Mouse (Mus musculus) lung, adult 2 months (tissue): Measurements from ENCODE around the gene Gck. TPM values are rescaled to one million over a fixed set of nuclear protein-coding genes. Genes with fewer than 3 reads are reported as not detected.

ENCODE experiments used
- DNase-seq: peaks from one replicate; pipeline ENCODE4 v3.0.0; 2022
- H3K4me1 ChIP-seq: fragments of 200-500 bp; 2 replicates; pipeline ENCODE4 v1.6.1; 2011; ENCODE audit warnings: low read length; ENCODE audit not compliant: control insufficient read depth, insufficient read depth
- H3K4me3 ChIP-seq: fragments of 200-500 bp; replicated peaks from 2 replicates; pipeline ENCODE3; 2011; ENCODE audit warnings: low read depth, mild to moderate bottlenecking, control low read depth, low read length; ENCODE audit errors: extremely low read depth
- CTCF ChIP-seq: fragments of 200-500 bp; IDR thresholded peaks from 2 replicates; pipeline ENCODE4 v1.5.1; 2011; ENCODE audit warnings: mild to moderate bottlenecking, low read length, control low read depth; ENCODE audit not compliant: insufficient read depth
- POLR2A ChIP-seq: fragments of 200-500 bp; IDR thresholded peaks from 2 replicates; pipeline ENCODE4 v1.6.1; 2011; ENCODE audit warnings: low read depth, mild to moderate bottlenecking, control low read depth, low read length, borderline replicate concordance; ENCODE audit errors: extremely low read depth
- WGBS: fragments of 180-500 bp; shearing (Covaris S2); methylation state at CpG from one replicate; pipeline ENCODE4 v1.1.7; 2018; 5-methylcytosine and 5-hydroxymethylcytosine counted together
- polyA plus RNA-seq: library from polyadenylated mRNA; depleted of rRNA; stranded (reverse); fragments of >200 nt; gene quantifications from 2 replicates; pipeline ENCODE4 v1.2.3, GENCODE M21; 2012

Gene Gck
- polyA plus RNA-seq, 1 experiment: 1.3 TPM

DNA sequence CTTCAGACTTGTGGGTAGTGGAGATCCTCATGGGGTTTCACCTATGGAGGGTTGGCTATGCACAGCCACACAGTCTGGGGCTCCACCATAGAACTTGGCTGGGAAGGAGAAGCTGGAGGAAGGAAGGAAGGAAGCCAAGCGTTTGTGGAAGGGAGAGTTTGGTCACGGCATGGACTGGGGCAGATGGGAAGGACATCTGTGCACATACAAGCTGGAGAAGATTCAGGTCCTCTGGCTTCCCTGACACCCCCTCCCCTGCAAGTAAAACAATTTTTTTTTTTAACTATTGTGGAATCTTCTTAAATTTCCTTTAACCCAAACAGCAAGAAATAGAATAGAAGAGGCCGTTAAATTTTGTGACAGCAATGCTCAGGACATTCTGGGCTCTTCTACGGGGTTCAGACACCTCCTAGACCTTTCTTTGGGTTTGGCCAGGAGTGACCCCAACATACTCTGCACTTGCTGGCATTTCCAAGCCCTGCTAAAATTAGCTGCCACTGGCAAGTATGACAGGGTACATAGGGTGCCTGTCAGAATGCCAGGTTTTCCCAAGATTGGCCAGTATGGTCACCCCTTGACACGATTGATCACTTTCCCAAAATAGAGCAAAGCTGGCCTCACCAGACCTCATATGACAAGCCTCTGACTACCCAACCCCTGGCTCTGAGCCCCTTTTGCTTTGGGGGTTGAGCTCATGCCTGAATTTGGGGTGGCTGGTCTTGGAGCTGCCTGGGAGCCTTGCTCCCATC, 34.3 kb downstream of the Gck start:
- no peak for TF ChIP-seq CTCF
- no peak for TF ChIP-seq POLR2A
- Histone ChIP-seq H3K4me3 (no peak overlapping the region), H3K4me1 (no peaks in the 10 kb centered on the region)
- no peak for DNase-seq
- 48% methylated on average over 5 of the region's 5 CpGs for whole genome bisulfite sequencing

GRCm38 (mm10) chr11:5914940-5915339, 34.9 kb downstream of the Gck start:
- DNase-seq: no peak
- H3K4me1 ChIP-seq: no peaks in the 10 kb centered on the region
- 49% methylated on average over 5 of the region's 5 CpGs for WGBS
- no peak overlapping the region for H3K4me3 ChIP-seq
- TF ChIP-seq POLR2A (no peak), CTCF (no peak)

DNA sequence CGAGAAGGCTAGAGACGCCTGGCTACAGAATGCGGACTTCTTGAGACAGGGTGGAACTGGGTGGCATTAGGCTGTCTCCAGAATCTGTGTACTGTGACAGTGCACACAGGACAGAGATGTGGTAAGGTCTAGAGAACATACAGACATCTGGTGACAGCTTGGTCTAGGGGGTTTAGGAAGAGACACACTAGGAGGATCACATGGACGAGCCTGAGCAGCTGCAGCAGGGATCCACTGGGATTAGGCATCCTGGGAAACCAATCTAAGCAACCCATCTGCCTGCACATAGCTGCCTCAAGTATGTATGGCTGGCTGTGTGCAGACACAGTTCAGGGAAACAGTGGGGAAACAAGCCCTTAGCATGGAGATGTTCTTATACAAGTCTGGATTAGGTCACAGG, 35.9 kb downstream of the Gck start:
- no peak for DNase-seq
- Histone ChIP-seq H3K4me1 (no peaks in the 10 kb centered on the region), H3K4me3 (no peak overlapping the region)
- 87% methylated on average over 4 of the region's 4 CpGs for WGBS
- TF ChIP-seq POLR2A (no peak), CTCF (no peak)

GRCm38 (mm10) chr11:5913256-5913655, 36.6 kb downstream of the Gck start:
- DNase-seq: no peak
- Histone ChIP-seq H3K4me1 (no peaks in the 10 kb centered on the region), H3K4me3 (no peak overlapping the region)
- TF ChIP-seq POLR2A (no peak), CTCF (no peak)
- 50% methylated on average over 8 of the region's 8 CpGs for WGBS

GRCm38 (mm10) chr11:5912635-5913034, 37.2 kb downstream of the Gck start:
- H3K4me3 ChIP-seq: no peak overlapping the region
- WGBS: 35% methylated on average over 5 of the region's 5 CpGs
- peak; percentile 44 for DNase-seq
- TF ChIP-seq CTCF (peak; percentile 75), POLR2A (no peak)
- H3K4me1 ChIP-seq: no peaks in the 10 kb centered on the region

GRCm38 (mm10) chr11:5908642-5909041, 41.2 kb downstream of the Gck start:
- no peak overlapping the region for H3K4me3 ChIP-seq
- H3K4me1 ChIP-seq: no peaks in the 10 kb centered on the region
- no peak for TF ChIP-seq CTCF
- no peak for TF ChIP-seq POLR2A
- WGBS: 48% methylated on average over 4 of the region's 4 CpGs
- DNase-seq: no peak

DNA sequence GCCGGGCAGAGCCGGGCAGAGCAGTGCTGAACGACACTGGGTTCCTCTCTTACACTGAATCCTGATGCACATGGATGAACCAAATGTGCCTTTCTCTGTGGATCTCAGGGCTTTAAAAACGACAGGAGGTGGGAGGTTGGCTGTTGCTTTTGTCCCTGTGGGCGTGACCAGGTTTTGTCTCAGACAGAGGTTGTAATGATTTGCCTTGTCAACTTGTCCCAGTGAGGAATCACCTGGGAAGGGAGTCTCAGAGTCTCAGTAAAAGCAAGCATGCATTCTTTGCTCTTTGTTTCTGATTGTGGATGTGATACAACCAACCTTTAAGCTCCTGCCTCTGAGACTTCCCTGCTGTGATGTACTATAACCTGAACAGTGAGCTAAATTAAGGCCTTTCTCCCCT, 42.8 kb downstream of the Gck start:
- Histone ChIP-seq H3K4me3 (no peak overlapping the region), H3K4me1 (no peaks in the 10 kb centered on the region)
- TF ChIP-seq POLR2A (no peak), CTCF (no peak)
- no peak for DNase-seq
- 70% methylated on average over 5 of the region's 5 CpGs for WGBS

DNA sequence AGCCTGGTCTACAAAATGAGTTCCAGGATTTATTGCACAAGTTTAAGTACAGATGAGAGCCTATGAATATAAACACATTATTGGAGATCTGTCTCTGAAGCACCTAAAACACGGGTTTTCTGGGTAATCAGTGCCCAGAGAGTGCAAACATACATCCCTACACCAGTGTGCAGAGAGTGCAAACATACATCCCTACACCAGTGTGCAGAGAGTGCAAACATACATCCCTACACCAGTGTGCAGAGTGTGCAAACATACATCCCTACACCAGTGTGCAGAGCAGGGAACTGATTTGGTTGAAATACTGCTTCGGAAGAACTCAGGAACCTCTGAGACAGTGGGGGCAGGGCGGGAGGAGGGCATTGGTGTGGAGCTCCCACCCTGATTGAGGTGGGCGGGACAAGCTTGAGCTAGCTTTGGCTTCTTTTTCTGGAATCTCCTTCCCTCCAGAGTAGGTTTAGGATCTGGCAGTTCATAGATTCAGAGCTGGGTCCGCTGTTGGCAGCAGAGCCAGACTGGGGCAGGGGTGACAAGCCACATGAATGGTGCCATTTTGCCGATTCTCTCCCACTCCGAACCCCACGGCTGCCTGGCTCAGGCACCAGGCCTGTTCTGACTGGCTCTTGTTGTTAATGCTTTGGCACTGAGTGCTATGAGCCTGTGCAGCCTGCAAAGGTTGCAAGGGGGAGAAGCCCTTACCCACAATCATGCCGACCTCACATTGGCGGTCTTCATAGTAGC, 43.9 kb downstream of the Gck start:
- no peak for TF ChIP-seq POLR2A
- 85% methylated on average over 10 of the region's 10 CpGs for WGBS
- Histone ChIP-seq H3K4me1 (0 out of 2 replicates have a peak, but pooled peaks cover 2% of the 10 kb centered on the region), H3K4me3 (no peak overlapping the region)
- DNase-seq: no peak

- WGBS: 82% methylated on average over 6 of the region's 6 CpGs
- no peak for DNase-seq
Observed at GRCm38 (mm10) chr11:5904871-5905270, 45.0 kb downstream of the Gck start.

DNA sequence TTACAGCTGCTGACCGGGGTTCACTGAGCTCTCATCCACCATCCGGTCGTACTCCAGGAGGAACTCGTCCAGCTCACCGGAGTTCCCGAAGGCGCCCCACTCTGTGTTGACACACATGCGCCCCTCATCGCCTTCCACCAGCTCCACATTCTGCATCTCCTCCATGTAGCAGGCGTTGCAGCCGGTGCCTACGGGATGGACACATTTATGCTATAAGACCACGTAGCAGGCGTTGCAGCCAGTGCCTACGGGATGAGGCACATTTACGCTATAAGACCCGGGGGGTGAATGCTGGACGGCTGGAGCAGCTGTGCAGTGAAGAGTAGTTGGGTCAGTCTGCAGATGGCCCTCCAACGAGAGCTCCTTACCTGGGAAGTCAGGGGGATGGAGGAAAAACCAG, 45.5 kb downstream of the Gck start:
- 79% methylated on average over 19 of the region's 19 CpGs for WGBS
- Histone ChIP-seq H3K4me3 (no peak overlapping the region), H3K4me1 (0 out of 2 replicates have a peak, but pooled peaks cover 2% of the 10 kb centered on the region)
- no peak for DNase-seq
- TF ChIP-seq POLR2A: no peak
- no peak for TF ChIP-seq CTCF

More at GRCm38 (mm10) chr11:5904871-5905270, 45.0 kb downstream of the Gck start:
- 0 out of 2 replicates have a peak, but pooled peaks cover 2% of the 10 kb centered on the region for H3K4me1 ChIP-seq
- no peak overlapping the region for H3K4me3 ChIP-seq
- TF ChIP-seq CTCF (no peak), POLR2A (no peak)
